Mouse (Mus musculus) cortical plate, adult 2 months (tissue): ENCODE measurements around the gene Lgr4.

Experiments used
- CTCF ChIP-seq: fragments of 200-500 bp; IDR thresholded peaks from 2 replicates; pipeline ENCODE4 v1.5.1; 2011; ENCODE audit warnings: mild to moderate bottlenecking, control low read depth, low read length; ENCODE audit not compliant: insufficient read depth; ENCODE audit errors: extremely low read depth
- POLR2A ChIP-seq: fragments of 200-500 bp; IDR thresholded peaks from 2 replicates; pipeline ENCODE4 v1.6.1; 2011; ENCODE audit warnings: mild to moderate bottlenecking, low read length, control low read depth; ENCODE audit not compliant: insufficient read depth; ENCODE audit errors: extremely low read depth

DNA sequence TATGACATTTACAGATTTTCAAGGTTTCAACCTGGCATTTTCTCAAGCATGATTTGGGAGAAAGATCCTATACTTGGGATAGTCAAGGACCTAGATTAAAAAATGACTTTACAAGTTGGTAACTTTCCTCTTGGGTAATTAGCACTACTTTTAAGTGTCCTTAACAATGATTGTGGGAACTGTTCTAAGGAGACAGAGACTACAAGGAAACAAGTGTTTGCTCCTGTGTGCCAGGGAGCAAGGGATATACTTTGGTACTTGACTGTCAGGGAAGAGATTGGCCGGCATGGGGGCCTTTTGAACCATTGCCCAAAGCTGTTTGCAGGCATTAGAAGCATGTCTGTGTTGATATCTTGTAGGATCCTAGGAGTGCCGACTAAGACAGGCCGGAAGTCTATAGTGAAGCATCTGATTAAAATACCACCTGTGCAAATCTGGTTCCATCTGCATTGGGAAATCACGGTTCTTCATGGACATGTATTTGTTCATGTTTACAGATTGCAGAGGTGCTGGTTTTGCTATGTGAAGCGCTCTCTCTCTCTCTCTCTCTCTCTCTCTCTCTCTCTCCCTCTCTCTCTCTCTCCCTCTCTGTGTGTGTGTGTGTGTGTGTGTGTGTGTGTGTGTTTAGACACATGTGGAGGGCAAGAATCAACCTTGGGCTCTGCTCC, 46.3 kb downstream of the Lgr4 start:
- TF ChIP-seq CTCF: no peak
- no peak for TF ChIP-seq POLR2A
